Mouse (Mus musculus) midbrain, embryonic 11.5 days (tissue): Measurements from ENCODE around the gene Plppr3. TPM values are rescaled to one million over a fixed set of nuclear protein-coding genes. Genes with fewer than 3 reads are reported as not detected.
A peak's percentile ranks its signal among the peaks of the same experiment; 100 is the strongest.

Source experiments
- ATAC-seq: fragments of 200-750 bp; cut with Nextera tagmentation; 2 replicates; pipeline ENCODE4 v1.8.0; 2017; ENCODE audit warnings: moderate TSS enrichment, moderate library complexity; ENCODE audit not compliant: low FRiP score
- DNase-seq: peaks from one replicate; pipeline ENCODE4 v3.0.0; 2015; ENCODE audit warnings: low spot score; ENCODE audit errors: missing footprints
- H3K27ac ChIP-seq: fragments of 300-500 bp; sonication (generic); 2 replicates; pipeline ENCODE4 v1.5.1; 2014; ENCODE audit warnings: low read depth, low read length
- H3K27me3 ChIP-seq: fragments of 300-500 bp; sonication (generic); 2 replicates; pipeline ENCODE4 v1.6.1; 2014; ENCODE audit warnings: mild to moderate bottlenecking, low read length, moderate library complexity, mixed read lengths; ENCODE audit not compliant: control insufficient read depth, insufficient read depth
- H3K36me3 ChIP-seq: fragments of 300-500 bp; sonication (generic); 2 replicates; pipeline ENCODE4 v1.6.1; 2014; ENCODE audit warnings: mild to moderate bottlenecking, low read length, moderate library complexity, mixed read lengths; ENCODE audit not compliant: control insufficient read depth, insufficient read depth
- H3K4me1 ChIP-seq: fragments of 300-500 bp; sonication (generic); 2 replicates; pipeline ENCODE4 v1.6.1; 2014; ENCODE audit warnings: low read length; ENCODE audit not compliant: control insufficient read depth, insufficient read depth
- H3K4me2 ChIP-seq: fragments of 300-500 bp; sonication (generic); 2 replicates; pipeline ENCODE4 v1.6.1; 2014; ENCODE audit warnings: mild to moderate bottlenecking, moderate library complexity
- H3K4me3 ChIP-seq: fragments of 300-500 bp; sonication (generic); 2 replicates; pipeline ENCODE4 v1.5.1; 2014; ENCODE audit warnings: low read depth, low read length
- H3K9ac ChIP-seq: fragments of 300-500 bp; sonication (generic); 2 replicates; pipeline ENCODE4 v1.6.1; 2014; ENCODE audit warnings: low read length
- H3K9me3 ChIP-seq: fragments of 300-500 bp; sonication (generic); 2 replicates; pipeline ENCODE4 v1.6.1; 2016; ENCODE audit warnings: low read length; ENCODE audit not compliant: control insufficient read depth
- WGBS: fragments of 180-500 bp; shearing (Covaris S2); extraction: QIAGEN DNeasy Blood & Tissue Kit; methylation state at CpG from one replicate; pipeline ENCODE4 v1.1.7; 2014; 5-methylcytosine and 5-hydroxymethylcytosine counted together
- polyA plus RNA-seq: library from polyadenylated mRNA; unstranded; fragments of >200 nt; fragmentation: Nextera tagmentation; extraction: Ambion mirVana; gene quantifications from 2 replicates; pipeline ENCODE4 v1.2.1, GENCODE M21; 2014

Gene Plppr3
- polyA plus RNA-seq, 1 experiment from 2014 or later: 117 TPM

GRCm38 (mm10) chr10:79916808-79917531 lies 42.5 kb upstream of the Plppr3 start, which contains the start of gene Kiss1r:
Gene Kiss1r, plus strand, starts transcription at chr10:79916971.
- Histone ChIP-seq H3K27me3 (peaks cover 48% of the 10 kb centered on the region), H3K36me3 (no peaks in the 10 kb centered on the region), H3K9ac (peak within 1 kb of the TSS; percentile 92), H3K4me2 (peak within 1 kb of the TSS; percentile 94), H3K4me1 (peaks cover 33% of the 10 kb centered on the region), H3K27ac (0 out of 2 replicates have a peak within 1 kb of the TSS, but pooled peaks have one; percentile 35), H3K4me3 (peak within 1 kb of the TSS; percentile 72), H3K9me3 (no peaks in the 10 kb centered on the region)
- DNase-seq (peak; percentile 98), ATAC-seq (peak; percentile 86)
- WGBS: 3% methylated on average over 39 of the region's 42 CpGs

GRCm38 (mm10) chr10:79916081-79916480 lies 41.6 kb upstream of the Plppr3 start:
- ATAC-seq (no peak), DNase-seq (no peak)
- WGBS: 6% methylated on average over 8 of the region's 8 CpGs
- Histone ChIP-seq H3K4me3 (peak overlapping the region; percentile 72), H3K36me3 (no peaks in the 10 kb centered on the region), H3K4me1 (peaks cover 27% of the 10 kb centered on the region), H3K9ac (peak overlapping the region; percentile 92), H3K9me3 (no peaks in the 10 kb centered on the region), H3K27ac (0 out of 2 replicates have a peak overlapping the region, but pooled peaks have one; percentile 35), H3K4me2 (peak overlapping the region; percentile 94), H3K27me3 (peaks cover 39% of the 10 kb centered on the region)

GRCm38 (mm10) chr10:79914948-79915596 lies 40.6 kb upstream of the Plppr3 start:
- no peaks in the 10 kb centered on the region for H3K36me3 ChIP-seq
- DNase-seq (no peak), ATAC-seq (no peak)
- WGBS: 73% methylated on average over 7 of the region's 7 CpGs
- H3K27me3 ChIP-seq: peaks cover 29% of the 10 kb centered on the region
- no peak overlapping the region for H3K4me2 ChIP-seq
- H3K9ac ChIP-seq: no peak overlapping the region
- H3K4me3 ChIP-seq: no peak overlapping the region
- H3K9me3 ChIP-seq: no peaks in the 10 kb centered on the region
- H3K4me1 ChIP-seq: peaks cover 18% of the 10 kb centered on the region
- no peak overlapping the region for H3K27ac ChIP-seq

GRCm38 (mm10) chr10:79914131-79914947 lies 39.9 kb upstream of the Plppr3 start:
- peaks cover 22% of the 10 kb centered on the region for H3K27me3 ChIP-seq
- no peak overlapping the region for H3K4me2 ChIP-seq
- H3K9me3 ChIP-seq: no peaks in the 10 kb centered on the region
- no peaks in the 10 kb centered on the region for H3K36me3 ChIP-seq
- no peak for DNase-seq
- H3K9ac ChIP-seq: no peak overlapping the region
- no peak overlapping the region for H3K27ac ChIP-seq
- H3K4me1 ChIP-seq: peaks cover 15% of the 10 kb centered on the region
- ATAC-seq: no peak
- no peak overlapping the region for H3K4me3 ChIP-seq
- 66% methylated on average over 11 of the region's 11 CpGs for WGBS

GRCm38 (mm10) chr10:79912412-79912811 lies 38.0 kb upstream of the Plppr3 start:
- H3K4me1 ChIP-seq: peaks cover 21% of the 10 kb centered on the region
- no peak overlapping the region for H3K27ac ChIP-seq
- DNase-seq (no peak), ATAC-seq (no peak)
- no peak overlapping the region for H3K4me3 ChIP-seq
- H3K27me3 ChIP-seq: peaks cover 2% of the 10 kb centered on the region
- WGBS: 65% methylated on average over 20 of the region's 20 CpGs
- no peaks in the 10 kb centered on the region for H3K9me3 ChIP-seq
- no peaks in the 10 kb centered on the region for H3K36me3 ChIP-seq
- H3K9ac ChIP-seq: no peak overlapping the region
- no peak overlapping the region for H3K4me2 ChIP-seq

GRCm38 (mm10) chr10:79910556-79910955 lies 36.1 kb upstream of the Plppr3 start, which contains the start of gene Gm26602:
Gene Gm26602, plus strand, starts transcription at chr10:79910856.
- Histone ChIP-seq H3K9me3 (no peaks in the 10 kb centered on the region), H3K27me3 (no peaks in the 10 kb centered on the region), H3K27ac (no peak within 1 kb of the TSS), H3K36me3 (0 out of 2 replicates have a peak, but pooled peaks cover 6% of the 10 kb centered on the region), H3K4me2 (no peak within 1 kb of the TSS), H3K4me1 (peaks cover 15% of the 10 kb centered on the region), H3K4me3 (no peak within 1 kb of the TSS), H3K9ac (no peak within 1 kb of the TSS)
- no peak for DNase-seq
- 94% methylated on average over 4 of the region's 4 CpGs for WGBS
- no peak for ATAC-seq

- peaks cover 13% of the 10 kb centered on the region for H3K4me1 ChIP-seq
- peak; percentile 22; the same call in 1 of the 2 replicates for ATAC-seq
- peak; percentile 96 for DNase-seq
- H3K9me3 ChIP-seq: no peaks in the 10 kb centered on the region
- 28% methylated on average over 14 of the region's 14 CpGs for WGBS
- peak overlapping the region; percentile 76; the same call in 1 of the 2 replicates for H3K4me3 ChIP-seq
- peak overlapping the region; percentile 12; the same call in 1 of the 2 replicates for H3K4me2 ChIP-seq
- H3K9ac ChIP-seq: peak overlapping the region; percentile 98; the same call in 1 of the 2 replicates
- peak overlapping the region; percentile 95 for H3K27ac ChIP-seq
- H3K27me3 ChIP-seq: no peaks in the 10 kb centered on the region
- peaks cover 13% of the 10 kb centered on the region; the same call in 1 of the 2 replicates for H3K36me3 ChIP-seq
Measured at GRCm38 (mm10) chr10:79909092-79909922, 34.9 kb upstream of the Plppr3 start.
